Mouse (Mus musculus): ENCODE data around the gene Olfr844. TPM values are rescaled to one million over a fixed set of nuclear protein-coding genes. Genes with fewer than 3 reads are reported as not detected.

Olfr844 gene
- total RNA-seq (2015; ENCODE audit: low replicate concordance) (not detected in 2 replicates), total RNA-seq (2017; ENCODE audit: low replicate concordance) (not detected in 2 replicates)

GRCm38 (mm10) chr9:19316047-19316446 lies at the start of gene Olfr844:
Olfr844 (plus strand) TSS chr9:19316347.
- ATAC-seq (replicated peaks; ENCODE audit: low FRiP score, poor library complexity, severe bottlenecking), result no peak

- no peak for ATAC-seq (replicated peaks; ENCODE audit: low FRiP score, poor library complexity, severe bottlenecking)
These were observed 20.0 kb downstream of the Olfr844 start, which contains the start of gene Olfr845 for GRCm38 (mm10) chr9:19336157-19336556. Olfr845 (plus strand) TSS chr9:19336457.

- ATAC-seq (replicated peaks; ENCODE audit: low FRiP score, poor library complexity, severe bottlenecking), result no peak
These were observed 47.8 kb downstream of the Olfr844 start, which contains the start of gene Olfr846 for GRCm38 (mm10) chr9:19363905-19364304. Olfr846 (minus strand) TSS chr9:19364005.

Other genes starting within 250 kb of the Olfr844 start
- gene Olfr836, start 196.0 kb upstream of the Olfr844 start, total RNA-seq (2015; ENCODE audit: low replicate concordance), result not detected in 2 replicates
- not detected in 2 replicates for gene Olfr836, start 196.0 kb upstream of the Olfr844 start, total RNA-seq (2017; ENCODE audit: low replicate concordance)
- not detected in 2 replicates for gene Olfr837, start 180.0 kb upstream of the Olfr844 start, total RNA-seq (2015; ENCODE audit: low replicate concordance)
- not detected in 2 replicates for gene Olfr837, start 180.0 kb upstream of the Olfr844 start, total RNA-seq (2017; ENCODE audit: low replicate concordance)
- 0.19 TPM in 1 of 2 replicates, not detected in the other for gene Olfr839-ps1, start 139.0 kb upstream of the Olfr844 start, total RNA-seq (2015; ENCODE audit: low replicate concordance)
- gene Olfr839-ps1, start 139.0 kb upstream of the Olfr844 start, total RNA-seq (2017; ENCODE audit: low replicate concordance), result not detected in 2 replicates
- gene Olfr843, start 64.4 kb upstream of the Olfr844 start, total RNA-seq (2015; ENCODE audit: low replicate concordance), result not detected in 2 replicates
- gene Olfr843, start 64.4 kb upstream of the Olfr844 start, total RNA-seq (2017; ENCODE audit: low replicate concordance), result not detected in 2 replicates
- 0.21 TPM in 1 of 2 replicates, not detected in the other for gene Olfr845, start 20.1 kb downstream of the Olfr844 start, total RNA-seq (2015; ENCODE audit: low replicate concordance)
- gene Olfr845, start 20.1 kb downstream of the Olfr844 start, total RNA-seq (2017; ENCODE audit: low replicate concordance), result not detected in 2 replicates
- gene Olfr846, start 47.7 kb downstream of the Olfr844 start, total RNA-seq (2015; ENCODE audit: low replicate concordance), result not detected in 2 replicates
- gene Olfr846, start 47.7 kb downstream of the Olfr844 start, total RNA-seq (2017; ENCODE audit: low replicate concordance), result 0.84 TPM in 1 of 2 replicates, not detected in the other
- not detected in 2 replicates for gene Olfr847, start 62.3 kb downstream of the Olfr844 start, total RNA-seq (2015; ENCODE audit: low replicate concordance)
- gene Olfr847, start 62.3 kb downstream of the Olfr844 start, total RNA-seq (2017; ENCODE audit: low replicate concordance), result not detected in 2 replicates
- not detected in 2 replicates for gene Olfr849, start 123.9 kb downstream of the Olfr844 start, total RNA-seq (2015; ENCODE audit: low replicate concordance)
- gene Olfr849, start 123.9 kb downstream of the Olfr844 start, total RNA-seq (2017; ENCODE audit: low replicate concordance), result not detected in 2 replicates
- not detected in 2 replicates for gene Olfr850, start 161.9 kb downstream of the Olfr844 start, total RNA-seq (2015; ENCODE audit: low replicate concordance)
- gene Olfr850, start 161.9 kb downstream of the Olfr844 start, total RNA-seq (2017; ENCODE audit: low replicate concordance), result not detected in 2 replicates
- not detected in 2 replicates for gene Olfr851, start 176.9 kb downstream of the Olfr844 start, total RNA-seq (2015; ENCODE audit: low replicate concordance)
- not detected in 2 replicates for gene Olfr851, start 176.9 kb downstream of the Olfr844 start, total RNA-seq (2017; ENCODE audit: low replicate concordance)
- gene Olfr853, start 224.7 kb downstream of the Olfr844 start, total RNA-seq (2015; ENCODE audit: low replicate concordance), result not detected in 2 replicates
- gene Olfr853, start 224.7 kb downstream of the Olfr844 start, total RNA-seq (2017; ENCODE audit: low replicate concordance), result not detected in 2 replicates

Measured in erythroblast, adult 5-6 weeks (primary cell).